Mouse (Mus musculus) hindbrain, embryonic 16.5 days (tissue): ENCODE data around the gene Pias4. TPM values are rescaled to one million over a fixed set of nuclear protein-coding genes. Genes with fewer than 3 reads are reported as not detected.
A peak's percentile ranks its signal among the peaks of the same experiment; 100 is the strongest.

Experiments
- ATAC-seq: fragments of 200-750 bp; cut with Nextera tagmentation; 2 replicates; pipeline ENCODE4 v1.8.0; 2017; ENCODE audit warnings: moderate TSS enrichment, moderate library complexity
- H3K27ac ChIP-seq: fragments of 300-500 bp; sonication (generic); 2 replicates; pipeline ENCODE4 v1.5.1; 2014; ENCODE audit warnings: low read depth, mild to moderate bottlenecking, control low read depth, low read length, moderate library complexity
- H3K27me3 ChIP-seq: fragments of 300-500 bp; sonication (generic); replicated peaks from 2 replicates; pipeline ENCODE4 v1.6.1; 2014; ENCODE audit warnings: low read length; ENCODE audit not compliant: control insufficient read depth, insufficient read depth
- H3K36me3 ChIP-seq: fragments of 300-500 bp; sonication (generic); 2 replicates; pipeline ENCODE4 v1.6.1; 2014; ENCODE audit warnings: mild to moderate bottlenecking, low read length, moderate library complexity, mixed read lengths; ENCODE audit not compliant: control insufficient read depth, insufficient read depth
- H3K4me1 ChIP-seq: fragments of 300-500 bp; sonication (generic); 2 replicates; pipeline ENCODE4 v1.6.1; 2014; ENCODE audit warnings: low read depth, low read length; ENCODE audit not compliant: control insufficient read depth, insufficient read depth
- H3K4me2 ChIP-seq: fragments of 300-500 bp; sonication (generic); 2 replicates; pipeline ENCODE4 v1.6.1; 2014; ENCODE audit warnings: mild to moderate bottlenecking, low read length, control low read depth, moderate library complexity
- H3K4me3 ChIP-seq: fragments of 300-500 bp; sonication (generic); 2 replicates; pipeline ENCODE4 v1.5.1; 2014; ENCODE audit warnings: mild to moderate bottlenecking, low read length, control low read depth, moderate library complexity
- H3K9ac ChIP-seq: fragments of 300-500 bp; sonication (generic); 2 replicates; pipeline ENCODE4 v1.6.1; 2014; ENCODE audit warnings: low read depth, mild to moderate bottlenecking, control low read depth, low read length, moderate library complexity
- H3K9me3 ChIP-seq: fragments of 300-500 bp; sonication (generic); 2 replicates; pipeline ENCODE4 v1.6.1; 2014; ENCODE audit warnings: mild to moderate bottlenecking, low read length, moderate library complexity; ENCODE audit not compliant: control insufficient read depth
- WGBS: fragments of 180-500 bp; shearing (Covaris S2); extraction: QIAGEN DNeasy Blood & Tissue Kit; methylation state at CpG from one replicate; pipeline ENCODE4 v1.1.7; 2014; 5-methylcytosine and 5-hydroxymethylcytosine counted together
- polyA plus RNA-seq: library from polyadenylated mRNA; unstranded; fragments of >200 nt; fragmentation: Nextera tagmentation; extraction: Ambion mirVana; gene quantifications from 2 replicates; pipeline ENCODE4 v1.2.1, GENCODE M21; 2015

Pias4 gene
- polyA plus RNA-seq, 1 experiment from 2014 or later = 47.1 TPM

GRCm38 (mm10) chr10:81143845-81144437 lies 23.8 kb downstream of the Pias4 start:
- ATAC-seq = no peak
- no peak overlapping the region for H3K27ac ChIP-seq

GRCm38 (mm10) chr10:81143157-81143633 lies 24.5 kb downstream of the Pias4 start:
- no peak overlapping the region for H3K9ac ChIP-seq
- no peaks in the 10 kb centered on the region for H3K27me3 ChIP-seq
- H3K4me1 ChIP-seq = peaks cover 36% of the 10 kb centered on the region
- H3K4me3 ChIP-seq = no peak overlapping the region
- H3K27ac ChIP-seq = no peak overlapping the region
- ATAC-seq = no peak
- no peaks in the 10 kb centered on the region for H3K9me3 ChIP-seq
- no peak overlapping the region for H3K4me2 ChIP-seq
- H3K36me3 ChIP-seq = peaks cover 37% of the 10 kb centered on the region
- WGBS = 88% methylated on average over 7 of the region's 7 CpGs

More at GRCm38 (mm10) chr10:81143845-81144437, 23.8 kb downstream of the Pias4 start:
- WGBS = 94% methylated on average over 51 of the region's 52 CpGs
- no peak overlapping the region for H3K4me3 ChIP-seq
- no peaks in the 10 kb centered on the region for H3K27me3 ChIP-seq
- no peak overlapping the region for H3K4me2 ChIP-seq
- H3K9ac ChIP-seq = no peak overlapping the region
- H3K4me1 ChIP-seq = peaks cover 29% of the 10 kb centered on the region
- peaks cover 44% of the 10 kb centered on the region for H3K36me3 ChIP-seq
- H3K9me3 ChIP-seq = no peaks in the 10 kb centered on the region

GRCm38 (mm10) chr10:81142551-81142981 lies 25.2 kb downstream of the Pias4 start:
- no peak overlapping the region for H3K4me3 ChIP-seq
- H3K9me3 ChIP-seq = no peaks in the 10 kb centered on the region
- H3K9ac ChIP-seq = no peak overlapping the region
- ATAC-seq = no peak
- peaks cover 36% of the 10 kb centered on the region for H3K4me1 ChIP-seq
- 61% methylated on average over 5 of the region's 5 CpGs for WGBS
- no peak overlapping the region for H3K4me2 ChIP-seq
- H3K27me3 ChIP-seq = no peaks in the 10 kb centered on the region
- H3K27ac ChIP-seq = no peak overlapping the region
- H3K36me3 ChIP-seq = peaks cover 30% of the 10 kb centered on the region

- no peaks in the 10 kb centered on the region for H3K9me3 ChIP-seq
- no peak overlapping the region for H3K9ac ChIP-seq
- 79% methylated on average over 7 of the region's 7 CpGs for WGBS
- ATAC-seq = no peak
- no peak overlapping the region for H3K4me3 ChIP-seq
- no peak overlapping the region for H3K27ac ChIP-seq
- peaks cover 25% of the 10 kb centered on the region for H3K36me3 ChIP-seq
- H3K4me1 ChIP-seq = peaks cover 36% of the 10 kb centered on the region
- H3K4me2 ChIP-seq = no peak overlapping the region
- no peaks in the 10 kb centered on the region for H3K27me3 ChIP-seq
Measured at GRCm38 (mm10) chr10:81141455-81142210, 26.1 kb downstream of the Pias4 start.

- H3K4me3 ChIP-seq = no peak overlapping the region
- no peaks in the 10 kb centered on the region for H3K27me3 ChIP-seq
- WGBS = 67% methylated on average over 10 of the region's 10 CpGs
- peak overlapping the region; percentile 24; the same call in 1 of the 2 replicates for H3K4me2 ChIP-seq
- H3K36me3 ChIP-seq = peaks cover 19% of the 10 kb centered on the region
- peaks cover 37% of the 10 kb centered on the region for H3K4me1 ChIP-seq
- no peak overlapping the region; the same call in 1 of the 2 replicates for H3K9ac ChIP-seq
- no peak overlapping the region for H3K27ac ChIP-seq
- no peaks in the 10 kb centered on the region for H3K9me3 ChIP-seq
- no peak for ATAC-seq
Measured at GRCm38 (mm10) chr10:81140717-81141454, 26.8 kb downstream of the Pias4 start.

- H3K4me3 ChIP-seq = no peak overlapping the region
- no peaks in the 10 kb centered on the region for H3K9me3 ChIP-seq
- ATAC-seq = no peak
- peak overlapping the region; percentile 24; the same call in 1 of the 2 replicates for H3K4me2 ChIP-seq
- H3K9ac ChIP-seq = peak overlapping the region; percentile 36
- peaks cover 14% of the 10 kb centered on the region for H3K36me3 ChIP-seq
- peaks cover 45% of the 10 kb centered on the region for H3K4me1 ChIP-seq
- WGBS = 56% methylated on average over 8 of the region's 8 CpGs
- no peak overlapping the region for H3K27ac ChIP-seq
- H3K27me3 ChIP-seq = peaks cover 3% of the 10 kb centered on the region; the same call in 1 of the 2 replicates
Measured at GRCm38 (mm10) chr10:81140005-81140404, 27.7 kb downstream of the Pias4 start.

- H3K9ac ChIP-seq = peak overlapping the region; percentile 13; the same call in 1 of the 2 replicates
- no peak for ATAC-seq
- no peak overlapping the region for H3K27ac ChIP-seq
- peak overlapping the region; percentile 92 for H3K4me2 ChIP-seq
- peaks cover 8% of the 10 kb centered on the region for H3K36me3 ChIP-seq
- H3K27me3 ChIP-seq = peaks cover 5% of the 10 kb centered on the region; the same call in 1 of the 2 replicates
- peak overlapping the region; percentile 88; the same call in 1 of the 2 replicates for H3K4me3 ChIP-seq
- H3K9me3 ChIP-seq = no peaks in the 10 kb centered on the region
- H3K4me1 ChIP-seq = peaks cover 45% of the 10 kb centered on the region
- 69% methylated on average over 4 of the region's 4 CpGs for WGBS
Measured at GRCm38 (mm10) chr10:81139529-81139846, 28.2 kb downstream of the Pias4 start.

- H3K4me3 ChIP-seq = peak overlapping the region; percentile 88
- no peaks in the 10 kb centered on the region for H3K9me3 ChIP-seq
- 57% methylated on average over 11 of the region's 11 CpGs for WGBS
- ATAC-seq = no peak
- H3K27me3 ChIP-seq = peaks cover 8% of the 10 kb centered on the region; the same call in 1 of the 2 replicates
- H3K27ac ChIP-seq = peak overlapping the region; percentile 79
- peak overlapping the region; percentile 92 for H3K4me2 ChIP-seq
- peaks cover 3% of the 10 kb centered on the region for H3K36me3 ChIP-seq
- peak overlapping the region; percentile 89 for H3K9ac ChIP-seq
- H3K4me1 ChIP-seq = peaks cover 45% of the 10 kb centered on the region
Measured at GRCm38 (mm10) chr10:81138821-81139528, 28.7 kb downstream of the Pias4 start.
